Mouse (Mus musculus) embryonic stem cell, embryonic (primary cell): ENCODE results near the gene Bri3.

Source experiments
- CTCF ChIA-PET, 4 experiments: fragments of 300-600 bp in 2 of 4; fragments of 350-600 bp in 2 of 4; sonication (Branson Sonifier 250); formaldehyde crosslinking; loops; one replicate each; lab custom pipeline; 2022; ENCODE audit warnings: inconsistent platforms in 2 of 4; lab: Charles Lee
- POLR2A ChIA-PET, 4 experiments: fragments of 300-600 bp in 2 of 4; fragments of 350-600 bp in 2 of 4; sonication (Branson Sonifier 250); formaldehyde crosslinking; loops; one replicate each; lab custom pipeline; 2022; ENCODE audit warnings: antibody characterized with exemption in 4 of 4, inconsistent platforms in 1 of 4; lab: Charles Lee

Bri3 gene

DNA sequence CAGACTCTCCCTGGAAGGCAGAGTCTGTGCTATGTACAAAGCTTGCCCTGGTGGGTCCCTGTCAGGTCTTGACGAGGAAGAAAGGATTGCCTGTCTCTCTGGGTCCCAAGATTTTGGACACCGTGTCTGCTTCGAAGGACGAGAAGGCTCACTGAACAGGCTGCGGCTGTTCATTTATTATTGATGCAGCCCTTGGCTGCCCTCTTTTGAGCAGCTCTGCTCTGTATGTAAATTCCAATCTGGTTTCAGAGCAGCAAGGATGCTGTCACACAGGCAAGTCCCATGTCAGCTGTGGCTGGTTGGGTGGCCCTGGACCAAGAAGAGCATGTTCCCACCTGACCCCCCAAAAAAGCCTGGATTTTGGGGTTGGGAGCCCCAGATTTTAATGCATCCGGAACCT is 187.2 kb downstream of the Bri3 start:
- ChIA-PET CTCF (interaction anchor here in 1 of 4 experiments (0.6 kb wide), 1 partner anchor 10 kb away, joined by 3 read pairs; no protein-coding TSS in a partner anchor), POLR2A (no interaction called here)

DNA sequence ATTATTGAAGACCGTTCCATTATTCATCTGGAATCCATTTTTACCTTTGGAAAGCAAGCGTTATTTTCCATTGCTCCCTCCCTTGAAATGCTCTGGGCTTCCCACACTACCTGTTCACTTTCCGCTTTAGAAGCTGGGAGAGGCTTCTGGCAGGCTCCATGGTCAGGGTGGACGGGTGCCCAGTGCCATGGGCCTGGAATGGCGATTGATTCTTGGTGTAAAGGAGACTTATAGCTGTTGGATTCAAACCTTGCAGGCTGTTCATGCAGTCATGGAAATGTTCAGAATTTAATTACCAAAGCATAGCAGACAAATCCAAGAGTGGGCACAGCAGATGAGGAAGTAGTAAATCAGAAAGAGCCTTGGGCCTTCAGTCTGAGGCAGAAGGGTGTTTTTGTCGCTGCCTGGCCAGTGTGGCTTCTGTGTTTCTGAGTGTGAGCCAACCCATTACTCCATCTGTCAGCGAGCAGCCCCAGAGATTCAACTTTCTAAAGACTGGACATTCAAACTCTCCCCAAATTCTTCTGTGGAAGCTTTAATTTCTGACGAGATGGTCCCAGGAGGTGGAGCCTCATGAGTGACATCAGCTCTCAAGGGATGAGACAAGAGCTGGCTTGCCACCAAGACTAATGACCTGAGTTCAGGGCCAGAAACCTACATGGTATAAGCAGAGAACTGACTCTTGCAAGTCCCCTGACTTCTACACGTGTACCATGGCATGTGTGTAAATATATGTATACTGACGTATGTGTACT is 195.2 kb downstream of the Bri3 start:
- ChIA-PET CTCF (no interaction called here), POLR2A (interaction anchor here in 1 of 4 experiments (0.8 kb wide), 1 partner anchor 18 kb away, joined by 3 read pairs; no protein-coding TSS in a partner anchor)

DNA sequence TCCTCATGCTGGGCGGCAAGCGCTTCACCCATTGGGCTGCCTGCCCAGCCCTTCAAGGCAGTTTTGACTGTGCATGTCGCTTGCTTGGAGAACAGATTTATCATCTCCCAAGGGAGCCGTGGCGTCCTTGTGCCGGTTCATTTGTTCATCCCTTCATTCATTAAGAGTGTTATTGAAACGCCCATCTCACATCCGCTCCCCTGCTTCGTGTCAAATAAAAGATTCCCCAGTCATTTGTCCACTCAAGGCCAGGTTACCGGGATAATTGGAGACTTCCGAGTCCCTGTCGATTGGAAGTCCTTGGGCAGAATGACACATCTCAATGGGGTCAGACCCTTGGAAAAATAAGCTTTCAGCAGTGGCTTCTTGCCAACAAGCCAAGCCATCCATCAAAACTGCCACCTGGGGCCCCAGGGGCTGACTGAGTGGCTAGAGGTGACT is 197.6 kb downstream of the Bri3 start:
- CTCF ChIA-PET = interaction anchor here in 3 of 4 experiments (0.7 to 0.8 kb wide), 4 partner anchors 11 to 414 kb away, joined by 3 to 11 read pairs (median 5); no protein-coding TSS in a partner anchor
- POLR2A ChIA-PET = no interaction called here

- ChIA-PET POLR2A (interaction anchor here in 2 of 4 experiments (0.6 to 1.1 kb wide), 2 partner anchors 9 to 82 kb away, joined by 3 read pairs; no protein-coding TSS in a partner anchor), CTCF (interaction anchor here (0.5 to 2.0 kb wide), 13 partner anchors 11 to 281 kb away, joined by 3 to 12 read pairs (median 4); no protein-coding TSS in a partner anchor)
Measured at GRCm38 (mm10) chr5:144446475-144447225, 202.4 kb downstream of the Bri3 start.

DNA sequence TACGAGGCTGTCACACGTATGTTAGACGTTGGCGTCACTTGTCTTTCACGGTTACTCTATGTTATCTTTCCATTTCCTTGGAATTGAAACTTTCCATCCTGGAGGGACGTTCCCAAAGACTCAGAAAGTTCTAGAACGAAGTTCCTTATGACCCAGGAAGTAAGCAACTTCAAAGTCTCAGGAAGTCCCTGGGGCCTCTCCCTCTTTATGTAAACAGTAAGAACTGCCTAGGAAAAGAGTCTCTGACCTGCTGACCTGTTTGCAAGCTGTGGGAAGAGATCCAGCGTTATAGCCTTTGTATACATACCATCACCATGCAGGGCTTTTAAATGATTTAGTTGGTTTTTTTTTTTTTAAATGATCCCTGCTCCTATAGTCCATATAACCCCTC is 203.0 kb downstream of the Bri3 start:
- ChIA-PET CTCF (interaction anchor here in 3 of 4 experiments (0.5 to 2.0 kb wide), 10 partner anchors 10 to 280 kb away, joined by 3 to 12 read pairs (median 4); no protein-coding TSS in a partner anchor), POLR2A (interaction anchor here in 2 of 4 experiments (0.6 to 2.3 kb wide), 4 partner anchors 10 to 82 kb away, joined by 3 to 10 read pairs (median 6); no protein-coding TSS in a partner anchor)

- POLR2A ChIA-PET = interaction anchor here in 1 of 4 experiments (1.4 to 2.3 kb wide), 3 partner anchors 9 to 59 kb away, joined by 3 to 10 read pairs (median 10); no protein-coding TSS in a partner anchor
- CTCF ChIA-PET = interaction anchor here in 3 of 4 experiments (0.6 to 2.0 kb wide), 4 partner anchors 19 to 446 kb away, joined by 4 to 12 read pairs (median 6); no protein-coding TSS in a partner anchor
Measured at GRCm38 (mm10) chr5:144447975-144448374, 203.7 kb downstream of the Bri3 start.

DNA sequence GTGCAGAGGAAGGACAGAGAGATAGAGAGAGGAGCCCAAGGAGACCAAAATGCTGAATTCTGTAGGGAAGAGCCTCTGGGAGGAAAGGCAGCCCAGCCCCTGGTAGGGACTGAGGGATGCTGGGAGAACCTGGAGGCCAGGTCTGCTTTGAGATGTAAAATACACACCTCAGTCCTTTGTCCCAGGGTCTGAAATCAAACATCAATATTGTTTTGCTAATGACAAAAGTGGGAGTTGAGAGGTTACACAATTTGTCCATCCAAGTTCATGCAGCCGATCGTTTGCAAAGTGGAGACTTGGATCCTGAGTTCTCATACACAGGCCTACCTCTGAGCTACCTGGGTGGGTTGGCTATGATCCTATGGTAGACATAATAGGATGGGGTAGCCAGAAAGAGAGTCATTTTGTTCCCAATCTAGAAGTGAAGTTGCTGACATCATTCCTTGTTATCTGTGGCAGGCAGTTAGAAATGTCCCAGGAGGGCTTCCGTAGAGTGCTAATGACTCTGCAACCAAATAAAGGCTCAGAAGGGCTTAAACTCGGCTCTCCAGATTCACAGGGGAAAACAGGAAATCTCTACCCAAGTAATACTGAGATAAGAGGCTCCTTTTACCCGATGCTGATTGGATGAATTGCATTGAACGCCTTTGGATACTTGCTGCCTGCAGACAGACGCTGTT is 208.7 kb downstream of the Bri3 start:
- ChIA-PET CTCF (interaction anchor here in 3 of 4 experiments (0.6 to 2.2 kb wide), 4 partner anchors 14 to 187 kb away, joined by 3 to 7 read pairs (median 4); no protein-coding TSS in a partner anchor), POLR2A (interaction anchor here in 2 of 4 experiments (0.9 to 1.8 kb wide), 5 partner anchors 14 to 316 kb away, joined by 3 to 7 read pairs (median 4); partner anchors contain the start of gene Nptx2 (in 1 of the 2))

- CTCF ChIA-PET = interaction anchor here (0.6 to 2.0 kb wide), 11 partner anchors 9 to 418 kb away, joined by 3 to 7 read pairs (median 3); no protein-coding TSS in a partner anchor
- POLR2A ChIA-PET = interaction anchor here (0.5 to 3.2 kb wide), 27 partner anchors 8 to 1494 kb away, joined by 3 to 18 read pairs (median 4); partner anchors contain the start of genes Baiap2l1 (in 2 of the 4), Nptx2 (in 2 of the 4) and Smurf1 (in 1 of the 4)
Measured at GRCm38 (mm10) chr5:144457623-144458287, 213.5 kb downstream of the Bri3 start.

- ChIA-PET CTCF (interaction anchor here (0.5 to 1.6 kb wide), 48 partner anchors 9 to 1927 kb away, joined by 3 to 12 read pairs (median 4); partner anchors contain the start of gene Baiap2l1 (in 1 of the 4)), POLR2A (interaction anchor here in 2 of 4 experiments (0.5 to 1.4 kb wide), 10 partner anchors 9 to 219 kb away, joined by 3 to 9 read pairs (median 4); partner anchors contain the start of gene Nptx2 (in 1 of the 2))
Measured at GRCm38 (mm10) chr5:144466987-144467386, 222.8 kb downstream of the Bri3 start.

- CTCF ChIA-PET = interaction anchor here in 1 of 4 experiments (1.1 kb wide), 1 partner anchor 221 kb away, joined by 3 read pairs; no protein-coding TSS in a partner anchor
- POLR2A ChIA-PET = no interaction called here
Measured at GRCm38 (mm10) chr5:144473056-144473455, 228.8 kb downstream of the Bri3 start.

GRCm38 (mm10) chr5:144479677-144480171 is 235.5 kb downstream of the Bri3 start:
- POLR2A ChIA-PET = interaction anchor here in 3 of 4 experiments (0.5 to 3.1 kb wide), 17 partner anchors 11 to 455 kb away, joined by 3 to 28 read pairs (median 4); partner anchors contain the start of gene Nptx2 (in 2 of the 3)

DNA sequence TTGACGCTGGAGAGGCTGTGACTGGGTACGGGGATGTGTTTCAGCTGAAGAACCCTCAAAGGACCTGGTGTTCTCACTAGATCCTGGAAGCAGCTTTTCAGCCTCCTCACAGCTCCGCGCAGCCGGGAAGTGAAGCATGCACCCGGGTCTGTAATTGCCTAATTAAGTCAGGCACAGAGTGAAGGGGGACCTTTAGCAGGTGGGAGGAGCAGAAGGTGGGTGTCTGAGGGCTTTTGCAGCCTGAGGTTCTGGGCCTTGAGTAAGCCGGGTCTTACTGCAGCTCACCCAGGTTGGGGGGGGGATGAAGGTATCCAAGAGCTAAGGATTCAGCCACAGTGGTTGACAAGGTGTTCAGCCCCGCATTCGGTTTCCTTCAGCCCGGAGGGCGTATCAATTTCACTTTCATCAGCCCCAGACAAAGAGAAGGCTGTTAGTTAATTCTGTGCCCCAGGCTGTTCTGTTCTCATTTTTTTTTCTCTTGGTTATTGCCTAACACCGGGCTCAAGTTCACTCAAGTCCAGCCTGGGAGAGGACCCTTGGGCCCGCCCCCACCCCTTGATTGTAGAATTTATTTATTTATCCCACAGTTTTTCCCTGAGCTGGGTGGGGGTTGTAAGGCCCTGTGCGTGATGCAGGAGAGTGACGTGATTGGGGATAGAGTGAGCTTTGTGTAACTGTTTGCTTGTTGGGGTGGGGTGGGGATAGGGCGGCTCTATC is 239.6 kb downstream of the Bri3 start:
- ChIA-PET CTCF (interaction anchor here in 3 of 4 experiments (0.6 to 1.7 kb wide), 5 partner anchors 17 to 352 kb away, joined by 3 to 6 read pairs (median 5); no protein-coding TSS in a partner anchor), POLR2A (interaction anchor here in 2 of 4 experiments (0.6 kb wide), 3 partner anchors 195 to 297 kb away, joined by 3 to 5 read pairs (median 3); no protein-coding TSS in a partner anchor)

More at GRCm38 (mm10) chr5:144479677-144480171, 235.5 kb downstream of the Bri3 start:
- CTCF ChIA-PET = interaction anchor here (0.6 to 2.2 kb wide), 27 partner anchors 11 to 1343 kb away, joined by 3 to 10 read pairs (median 4); partner anchors contain the start of genes Baiap2l1 (in 1 of the 4) and Trrap (in 1 of the 4)

DNA sequence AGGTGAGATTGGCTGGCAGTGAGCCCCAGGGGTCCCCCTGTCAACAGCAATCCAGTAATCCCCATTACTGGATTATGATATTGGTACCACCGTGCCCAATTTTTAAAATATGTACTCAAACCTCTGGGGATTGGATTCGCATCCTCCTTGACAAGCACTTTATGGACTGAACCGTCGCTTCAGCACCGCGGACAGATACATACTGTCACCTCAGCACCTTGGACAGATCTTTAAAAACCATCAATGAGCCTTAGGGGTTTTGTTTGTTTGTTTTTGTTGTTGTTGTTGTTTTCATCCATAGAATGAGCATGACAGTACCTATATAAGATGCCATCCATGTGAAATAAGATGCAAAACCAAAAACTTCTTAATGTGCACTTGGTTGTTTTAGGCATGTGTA is 247.1 kb downstream of the Bri3 start:
- POLR2A ChIA-PET = no interaction called here
- CTCF ChIA-PET = interaction anchor here in 1 of 4 experiments (0.6 kb wide), 1 partner anchor 441 kb away, joined by 4 read pairs; no protein-coding TSS in a partner anchor
